Mouse (Mus musculus): Measurements from ENCODE around the gene Arid4a. TPM values are rescaled to one million over a fixed set of nuclear protein-coding genes. Genes with fewer than 3 reads are reported as not detected.

Gene Arid4a
- polyA plus RNA-seq, 1 experiment from 2014 or later: 35.1 TPM

DNA sequence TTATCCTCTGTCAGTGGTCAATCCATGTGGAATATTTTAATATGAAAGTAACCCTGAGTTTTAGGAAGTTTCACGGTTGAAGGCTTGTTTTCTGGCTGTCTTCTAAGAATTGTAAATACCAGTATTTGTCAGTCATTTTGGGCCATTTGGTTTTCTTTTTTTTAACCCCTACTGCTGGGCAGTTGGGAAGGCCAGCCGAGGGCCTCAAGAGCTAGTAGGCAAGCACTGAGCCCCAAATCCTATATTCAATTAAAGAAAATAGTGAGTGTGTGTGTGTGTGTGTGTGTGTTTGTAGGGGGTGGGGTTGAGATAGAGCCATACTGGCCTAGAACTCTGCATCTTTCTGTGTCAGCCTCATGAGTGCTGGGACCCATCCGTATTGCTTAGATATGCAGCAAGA, 39.9 kb upstream of the Arid4a start:
- H3K36me3 ChIP-seq (ENCODE audit: control insufficient read depth, insufficient read depth, low read length): no peaks in the 10 kb centered on the region
- H3K27me3 ChIP-seq (replicated peaks; ENCODE audit: control insufficient read depth, insufficient read depth, low read length): no peaks in the 10 kb centered on the region
- no peak overlapping the region for H3K27ac ChIP-seq (ENCODE audit: low read length)
- peaks cover 11% of the 10 kb centered on the region for H3K4me1 ChIP-seq (ENCODE audit: control insufficient read depth, insufficient read depth, low read length)
- peak overlapping the region; percentile 78 for H3K4me3 ChIP-seq (ENCODE audit: low read length)
- no peak for ATAC-seq
- peak overlapping the region; percentile 37; the same call in 1 of the 2 replicates for H3K9ac ChIP-seq (ENCODE audit: low read depth, low read length)
- WGBS: 53% methylated on average over 3 of the region's 3 CpGs
- peak overlapping the region; percentile 66 for H3K4me2 ChIP-seq (ENCODE audit: low read depth, low read length)
- no peaks in the 10 kb centered on the region for H3K9me3 ChIP-seq (ENCODE audit: control insufficient read depth, low read length)

DNA sequence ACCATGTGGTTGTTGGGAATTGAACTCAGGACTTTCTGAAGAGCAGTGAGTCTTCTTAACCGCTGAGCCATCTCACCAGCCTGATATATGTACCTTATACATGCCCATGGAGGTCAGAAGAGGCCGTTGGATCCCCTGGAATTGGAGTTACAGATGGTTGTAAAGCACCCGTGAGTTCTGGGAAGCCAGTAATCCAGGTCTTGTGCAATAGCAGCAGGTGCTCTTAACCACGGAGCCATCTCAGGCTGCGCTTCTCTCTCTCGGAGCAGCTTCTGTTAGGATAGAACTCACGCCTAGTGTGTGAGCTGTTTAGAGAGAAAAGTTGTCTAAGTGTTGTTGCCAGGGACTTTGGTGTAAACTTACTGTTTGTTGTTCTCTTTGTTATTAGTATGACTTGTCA, 37.4 kb upstream of the Arid4a start:
- Histone ChIP-seq H3K4me3 (ENCODE audit: low read length) (no peak overlapping the region), H3K9me3 (ENCODE audit: control insufficient read depth, low read length) (no peaks in the 10 kb centered on the region), H3K36me3 (ENCODE audit: control insufficient read depth, insufficient read depth, low read length) (no peaks in the 10 kb centered on the region), H3K4me2 (ENCODE audit: low read depth, low read length) (no peak overlapping the region), H3K27ac (ENCODE audit: low read length) (no peak overlapping the region), H3K4me1 (ENCODE audit: control insufficient read depth, insufficient read depth, low read length) (peaks cover 11% of the 10 kb centered on the region), H3K9ac (ENCODE audit: low read depth, low read length) (no peak overlapping the region), H3K27me3 (replicated peaks; ENCODE audit: control insufficient read depth, insufficient read depth, low read length) (no peaks in the 10 kb centered on the region)
- WGBS: 78% methylated on average over 7 of the region's 7 CpGs
- no peak for ATAC-seq

GRCm38 (mm10) chr12:70984855-70985550, 30.8 kb upstream of the Arid4a start:
- Histone ChIP-seq H3K4me2 (ENCODE audit: low read depth, low read length) (no peak overlapping the region), H3K9ac (ENCODE audit: low read depth, low read length) (no peak overlapping the region), H3K4me1 (ENCODE audit: control insufficient read depth, insufficient read depth, low read length) (no peaks in the 10 kb centered on the region), H3K27ac (ENCODE audit: low read length) (no peak overlapping the region), H3K36me3 (ENCODE audit: control insufficient read depth, insufficient read depth, low read length) (peaks cover 11% of the 10 kb centered on the region), H3K27me3 (replicated peaks; ENCODE audit: control insufficient read depth, insufficient read depth, low read length) (no peaks in the 10 kb centered on the region), H3K9me3 (ENCODE audit: control insufficient read depth, low read length) (no peaks in the 10 kb centered on the region), H3K4me3 (ENCODE audit: low read length) (no peak overlapping the region)
- 92% methylated on average over 7 of the region's 7 CpGs for WGBS
- no peak for ATAC-seq

DNA sequence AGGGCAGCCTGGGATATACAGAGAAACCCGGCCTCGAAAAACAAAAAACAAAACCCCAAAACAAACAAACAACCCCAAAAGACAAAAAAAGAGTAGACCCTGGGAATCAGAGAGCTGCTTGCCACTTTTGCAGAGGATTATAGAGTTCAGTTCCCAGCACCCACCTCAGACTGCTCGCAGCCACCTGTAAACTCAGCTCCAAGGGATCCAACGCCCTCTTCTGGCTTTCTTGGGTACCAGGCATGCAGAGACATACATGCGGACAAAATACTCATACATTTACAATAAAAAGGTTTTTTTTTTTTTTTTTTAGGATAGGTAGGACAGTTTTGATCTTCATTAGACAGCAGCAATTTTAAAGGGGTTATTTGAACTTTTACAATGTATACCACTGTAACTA, 18.6 kb upstream of the Arid4a start:
- no peak overlapping the region for H3K9ac ChIP-seq (ENCODE audit: low read depth, low read length)
- no peak overlapping the region for H3K27ac ChIP-seq (ENCODE audit: low read length)
- H3K36me3 ChIP-seq (ENCODE audit: control insufficient read depth, insufficient read depth, low read length): 0 out of 2 replicates have a peak, but pooled peaks cover 5% of the 10 kb centered on the region
- no peak overlapping the region for H3K4me2 ChIP-seq (ENCODE audit: low read depth, low read length)
- WGBS: 88% methylated on average over 5 of the region's 5 CpGs
- H3K4me3 ChIP-seq (ENCODE audit: low read length): no peak overlapping the region
- H3K4me1 ChIP-seq (ENCODE audit: control insufficient read depth, insufficient read depth, low read length): peaks cover 4% of the 10 kb centered on the region; the same call in 1 of the 2 replicates
- ATAC-seq: no peak
- H3K27me3 ChIP-seq (replicated peaks; ENCODE audit: control insufficient read depth, insufficient read depth, low read length): no peaks in the 10 kb centered on the region
- H3K9me3 ChIP-seq (ENCODE audit: control insufficient read depth, low read length): no peaks in the 10 kb centered on the region

DNA sequence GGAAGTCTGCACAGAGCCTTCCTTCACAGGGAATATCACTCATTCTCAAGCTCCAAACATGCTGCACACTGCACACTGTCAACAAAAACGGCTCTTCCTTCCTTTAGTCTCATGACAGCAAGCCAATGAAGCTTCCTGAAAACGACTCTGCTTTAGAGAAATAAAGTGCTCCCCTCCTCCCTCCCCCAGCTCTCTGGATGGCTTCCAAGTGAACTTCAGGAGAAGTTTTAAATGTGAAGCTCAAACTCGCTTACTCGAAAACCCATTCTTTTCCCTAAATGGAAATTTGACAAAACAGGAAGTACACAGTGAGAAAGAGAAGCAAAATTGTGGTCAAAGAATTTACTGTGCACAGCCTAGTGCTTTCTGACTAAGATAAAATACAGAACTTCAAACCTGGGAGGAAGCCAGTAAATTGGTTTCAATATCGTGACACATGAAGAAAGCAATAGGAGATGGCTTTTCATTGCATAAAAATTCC, 16.3 kb upstream of the Arid4a start:
- H3K27ac ChIP-seq (ENCODE audit: low read length): peak overlapping the region; percentile 71
- peaks cover 4% of the 10 kb centered on the region; the same call in 1 of the 2 replicates for H3K4me1 ChIP-seq (ENCODE audit: control insufficient read depth, insufficient read depth, low read length)
- H3K4me2 ChIP-seq (ENCODE audit: low read depth, low read length): 0 out of 2 replicates have a peak overlapping the region, but pooled peaks have one; percentile 5
- 0 out of 2 replicates have a peak, but pooled peaks cover 9% of the 10 kb centered on the region for H3K36me3 ChIP-seq (ENCODE audit: control insufficient read depth, insufficient read depth, low read length)
- no peak overlapping the region for H3K9ac ChIP-seq (ENCODE audit: low read depth, low read length)
- H3K9me3 ChIP-seq (ENCODE audit: control insufficient read depth, low read length): no peaks in the 10 kb centered on the region
- no peaks in the 10 kb centered on the region for H3K27me3 ChIP-seq (replicated peaks; ENCODE audit: control insufficient read depth, insufficient read depth, low read length)
- peak; percentile 60 for ATAC-seq
- 29% methylated on average over 5 of the region's 5 CpGs for WGBS
- no peak overlapping the region for H3K4me3 ChIP-seq (ENCODE audit: low read length)

- Histone ChIP-seq H3K27me3 (replicated peaks; ENCODE audit: control insufficient read depth, insufficient read depth, low read length) (no peaks in the 10 kb centered on the region), H3K36me3 (ENCODE audit: control insufficient read depth, insufficient read depth, low read length) (peaks cover 13% of the 10 kb centered on the region; the same call in 1 of the 2 replicates), H3K27ac (ENCODE audit: low read length) (0 out of 2 replicates have a peak overlapping the region, but pooled peaks have one; percentile 37), H3K4me1 (ENCODE audit: control insufficient read depth, insufficient read depth, low read length) (peaks cover 4% of the 10 kb centered on the region; the same call in 1 of the 2 replicates), H3K4me3 (ENCODE audit: low read length) (no peak overlapping the region), H3K4me2 (ENCODE audit: low read depth, low read length) (no peak overlapping the region), H3K9ac (ENCODE audit: low read depth, low read length) (no peak overlapping the region), H3K9me3 (ENCODE audit: control insufficient read depth, low read length) (no peaks in the 10 kb centered on the region)
- ATAC-seq: no peak
- WGBS: 80% methylated on average over 1 of the region's 1 CpGs
Observed at GRCm38 (mm10) chr12:71000344-71000743, 15.4 kb upstream of the Arid4a start.

- H3K27me3 ChIP-seq (replicated peaks; ENCODE audit: control insufficient read depth, insufficient read depth, low read length): no peaks in the 10 kb centered on the region
- H3K4me2 ChIP-seq (ENCODE audit: low read depth, low read length): no peak overlapping the region
- 74% methylated on average over 6 of the region's 6 CpGs for WGBS
- no peaks in the 10 kb centered on the region for H3K9me3 ChIP-seq (ENCODE audit: control insufficient read depth, low read length)
- no peak for ATAC-seq
- no peak overlapping the region for H3K27ac ChIP-seq (ENCODE audit: low read length)
- H3K4me3 ChIP-seq (ENCODE audit: low read length): no peak overlapping the region
- peaks cover 11% of the 10 kb centered on the region; the same call in 1 of the 2 replicates for H3K36me3 ChIP-seq (ENCODE audit: control insufficient read depth, insufficient read depth, low read length)
- H3K9ac ChIP-seq (ENCODE audit: low read depth, low read length): no peak overlapping the region
- H3K4me1 ChIP-seq (ENCODE audit: control insufficient read depth, insufficient read depth, low read length): peaks cover 4% of the 10 kb centered on the region; the same call in 1 of the 2 replicates
Observed at GRCm38 (mm10) chr12:71001456-71001855, 14.3 kb upstream of the Arid4a start.

- H3K9ac ChIP-seq (ENCODE audit: low read depth, low read length): no peak overlapping the region
- H3K4me2 ChIP-seq (ENCODE audit: low read depth, low read length): no peak overlapping the region
- H3K4me1 ChIP-seq (ENCODE audit: control insufficient read depth, insufficient read depth, low read length): peaks cover 6% of the 10 kb centered on the region
- no peak for ATAC-seq
- H3K36me3 ChIP-seq (ENCODE audit: control insufficient read depth, insufficient read depth, low read length): peaks cover 10% of the 10 kb centered on the region; the same call in 1 of the 2 replicates
- no peaks in the 10 kb centered on the region for H3K27me3 ChIP-seq (replicated peaks; ENCODE audit: control insufficient read depth, insufficient read depth, low read length)
- H3K9me3 ChIP-seq (ENCODE audit: control insufficient read depth, low read length): no peaks in the 10 kb centered on the region
- WGBS: 89% methylated on average over 5 of the region's 6 CpGs
- H3K27ac ChIP-seq (ENCODE audit: low read length): no peak overlapping the region
- no peak overlapping the region for H3K4me3 ChIP-seq (ENCODE audit: low read length)
Observed at GRCm38 (mm10) chr12:71003760-71004426, 11.9 kb upstream of the Arid4a start.

DNA sequence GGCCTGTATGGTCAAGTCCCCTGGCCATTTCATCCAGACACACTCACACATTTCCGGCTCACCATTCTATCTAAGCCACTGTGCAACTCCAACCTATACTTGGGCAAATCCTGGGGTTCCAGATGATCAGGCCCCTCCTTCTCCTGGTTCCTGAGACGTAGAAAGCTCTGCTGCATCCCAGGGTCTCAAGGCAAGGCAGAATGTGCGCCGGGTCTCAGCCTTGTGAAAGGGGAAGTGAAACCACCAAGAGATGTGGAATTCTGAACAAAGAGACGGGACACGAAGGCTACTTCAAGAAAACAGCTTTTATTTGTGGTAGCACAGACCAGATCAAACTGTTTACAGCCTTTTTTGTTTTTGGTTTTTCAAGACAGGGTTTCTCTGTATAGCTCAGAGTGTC, 9.6 kb upstream of the Arid4a start:
- WGBS: 90% methylated on average over 6 of the region's 6 CpGs
- Histone ChIP-seq H3K27ac (ENCODE audit: low read length) (no peak overlapping the region), H3K4me1 (ENCODE audit: control insufficient read depth, insufficient read depth, low read length) (peaks cover 2% of the 10 kb centered on the region; the same call in 1 of the 2 replicates), H3K4me3 (ENCODE audit: low read length) (no peak overlapping the region), H3K9me3 (ENCODE audit: control insufficient read depth, low read length) (no peaks in the 10 kb centered on the region), H3K27me3 (replicated peaks; ENCODE audit: control insufficient read depth, insufficient read depth, low read length) (no peaks in the 10 kb centered on the region), H3K9ac (ENCODE audit: low read depth, low read length) (no peak overlapping the region), H3K4me2 (ENCODE audit: low read depth, low read length) (no peak overlapping the region), H3K36me3 (ENCODE audit: control insufficient read depth, insufficient read depth, low read length) (peaks cover 12% of the 10 kb centered on the region; the same call in 1 of the 2 replicates)
- ATAC-seq: no peak
